Mouse (Mus musculus) MN1 (cell line): Measurements from ENCODE around the gene Jak3.

Experiments
- DNase-seq: peaks from one replicate; pipeline ENCODE4 v3.0.0-alpha.2; 2016; ENCODE audit warnings: low spot score

Jak3 gene

DNA sequence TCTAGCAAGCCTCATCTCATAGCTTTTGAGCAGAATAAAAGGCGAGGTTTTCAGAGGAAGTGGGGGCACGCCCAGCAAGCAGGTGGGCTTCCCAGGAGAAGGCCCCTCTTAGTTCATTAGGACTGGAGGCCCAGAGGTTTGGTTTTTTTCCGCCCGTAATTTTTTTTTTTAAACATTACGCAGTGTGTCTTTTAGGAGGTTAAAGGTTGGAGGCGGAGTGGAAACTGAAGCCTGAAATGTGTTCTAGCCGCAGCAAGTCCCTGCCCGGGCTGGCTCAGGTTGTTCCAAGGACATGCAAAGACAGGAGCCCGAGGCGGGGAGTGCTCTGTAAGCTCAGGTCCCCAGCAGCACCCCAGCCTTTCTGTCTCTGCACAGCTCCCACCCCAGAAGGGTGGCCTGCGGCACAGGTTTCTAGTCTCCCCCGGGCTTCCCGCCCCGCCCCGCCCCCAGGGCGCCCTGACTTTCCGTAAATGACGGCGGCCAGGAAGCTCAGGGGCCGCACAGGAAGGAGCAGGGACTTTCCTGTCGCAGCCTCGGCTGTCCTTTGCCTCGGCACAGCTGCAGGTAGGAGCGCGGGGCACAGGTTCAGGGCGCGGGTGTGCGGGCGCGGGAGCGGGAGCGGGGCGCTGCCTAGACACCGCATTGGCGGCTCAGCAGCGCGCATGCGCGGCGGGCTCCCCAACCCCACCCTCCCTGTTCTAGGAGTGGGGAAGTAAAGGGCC, at the start of gene Jak3:
Jak3 (plus strand) TSS at position 277 of the 722 bp plus-strand sequence.
- DNase-seq, result peak; percentile 59

DNA sequence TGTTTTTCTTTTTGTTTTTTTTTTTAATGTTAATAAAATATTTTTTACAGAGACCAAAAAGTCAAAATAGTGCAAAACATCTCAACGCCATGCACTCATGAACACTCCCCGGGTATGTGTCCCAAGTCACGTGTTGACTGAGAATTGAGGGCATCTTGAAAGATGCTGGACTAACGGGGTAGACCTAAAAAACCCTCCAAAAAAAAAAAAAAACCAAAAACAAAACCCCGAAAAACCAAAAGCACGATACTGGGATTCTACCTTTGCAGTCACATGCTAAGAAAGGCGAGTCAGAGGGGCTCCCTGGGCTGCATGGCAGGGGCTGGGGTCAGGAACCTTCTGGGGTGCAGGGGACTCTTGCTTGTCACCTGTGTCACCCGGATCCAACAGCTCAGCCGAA, 49.3 kb upstream of the Jak3 start:
- DNase-seq, result no peak

DNA sequence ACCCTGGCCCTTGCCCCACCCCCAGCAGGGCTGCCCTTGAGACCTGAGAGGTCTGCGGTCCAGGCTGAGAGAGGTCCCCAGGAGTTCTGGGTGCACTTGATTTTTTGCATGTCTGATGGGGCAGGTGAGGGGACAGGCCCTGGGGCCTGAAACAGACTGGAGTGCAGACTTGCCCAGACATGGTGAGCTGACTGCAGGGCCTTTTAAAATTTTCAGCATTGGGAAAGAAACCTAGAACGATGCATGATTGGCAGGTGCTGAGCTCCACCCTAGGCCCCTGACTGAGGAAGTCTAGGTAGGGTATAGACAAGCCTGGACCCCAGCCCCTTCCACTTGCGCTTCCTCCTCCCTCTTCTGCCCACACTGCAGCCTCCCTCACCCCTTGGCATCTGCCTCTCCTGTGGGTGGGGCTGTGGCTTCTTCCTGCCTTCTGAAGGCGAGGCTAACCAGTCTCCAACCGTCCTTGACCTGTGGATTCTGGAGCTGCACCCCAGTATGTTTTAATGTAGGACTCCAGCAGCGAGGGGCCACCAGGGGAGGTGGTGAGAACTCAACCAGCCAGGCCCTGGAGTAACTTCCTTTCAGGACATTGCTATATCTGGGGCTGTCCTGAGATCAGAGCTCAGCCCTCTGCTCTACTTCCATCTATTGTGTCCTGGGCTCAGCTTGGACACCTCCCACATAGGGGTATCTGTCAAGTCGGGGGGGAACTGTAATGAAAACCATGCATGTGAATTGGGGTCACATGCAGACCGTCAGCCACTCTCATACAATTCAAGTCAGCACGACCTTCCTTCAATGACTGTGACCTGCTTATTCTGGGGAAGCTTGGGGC, 48.6 kb upstream of the Jak3 start:
- DNase-seq, result no peak

DNA sequence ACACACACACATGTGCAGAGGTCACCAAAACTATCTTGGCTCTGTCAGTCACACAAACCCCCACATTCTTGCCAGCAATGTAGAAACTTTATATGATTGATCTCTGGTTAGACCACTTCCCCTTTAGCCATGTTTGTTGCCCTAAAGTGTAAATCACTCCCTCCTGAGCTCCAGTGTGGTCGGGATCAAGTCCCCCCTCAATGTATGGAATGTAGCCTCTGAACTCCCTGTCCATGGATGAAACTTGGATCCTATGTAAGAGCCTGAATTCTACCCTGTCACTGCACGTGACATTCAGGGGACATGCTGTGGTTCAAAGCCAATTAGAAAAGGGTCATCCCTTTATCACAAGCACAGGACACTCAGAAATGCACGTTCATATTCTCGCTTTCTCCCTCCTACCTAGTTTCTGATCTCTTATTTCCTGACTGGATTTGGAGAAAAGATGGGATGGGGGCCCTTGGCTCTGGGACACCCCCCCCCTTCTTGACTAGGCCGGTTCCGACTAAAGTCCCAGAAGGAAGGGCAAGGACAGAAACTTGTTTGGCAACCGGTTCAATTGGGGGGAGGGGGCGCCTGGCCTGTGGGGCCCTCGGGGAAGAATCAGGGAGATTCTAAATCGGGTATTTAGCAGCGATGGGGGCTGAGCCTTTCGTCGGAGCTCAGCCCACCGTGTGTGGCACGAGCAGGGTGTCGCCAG, 47.5 kb upstream of the Jak3 start:
- no peak for DNase-seq

DNA sequence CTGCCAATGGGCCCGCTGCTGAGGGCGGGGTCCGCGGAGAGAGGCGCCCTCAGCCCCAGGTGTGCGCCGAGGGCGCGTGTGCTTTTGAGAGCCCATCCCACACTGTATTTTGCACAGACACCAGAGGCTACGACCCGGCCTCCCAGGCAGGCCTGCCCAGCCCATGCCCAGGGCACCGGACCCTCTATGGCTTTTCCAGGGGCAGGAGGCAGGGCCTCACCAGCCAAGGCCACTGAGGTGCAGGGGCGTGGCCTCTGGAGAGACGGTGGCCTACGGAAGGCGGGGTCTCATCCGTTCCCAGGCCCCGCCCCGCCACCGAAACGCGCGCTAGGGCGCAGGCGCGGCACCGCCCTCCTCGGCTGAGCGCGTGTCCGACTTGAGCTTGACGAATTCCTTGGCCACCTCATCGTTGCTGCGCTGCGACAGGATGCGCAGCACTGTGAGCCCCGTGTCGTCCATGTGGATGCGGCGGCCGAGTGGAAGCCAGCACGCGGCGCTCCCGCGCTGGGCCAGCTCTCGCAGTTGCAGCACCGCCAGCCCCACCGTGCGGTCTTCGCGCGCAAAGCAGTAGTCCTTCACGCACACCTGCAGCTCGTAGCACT, 46.9 kb upstream of the Jak3 start:
- no peak for DNase-seq

DNA sequence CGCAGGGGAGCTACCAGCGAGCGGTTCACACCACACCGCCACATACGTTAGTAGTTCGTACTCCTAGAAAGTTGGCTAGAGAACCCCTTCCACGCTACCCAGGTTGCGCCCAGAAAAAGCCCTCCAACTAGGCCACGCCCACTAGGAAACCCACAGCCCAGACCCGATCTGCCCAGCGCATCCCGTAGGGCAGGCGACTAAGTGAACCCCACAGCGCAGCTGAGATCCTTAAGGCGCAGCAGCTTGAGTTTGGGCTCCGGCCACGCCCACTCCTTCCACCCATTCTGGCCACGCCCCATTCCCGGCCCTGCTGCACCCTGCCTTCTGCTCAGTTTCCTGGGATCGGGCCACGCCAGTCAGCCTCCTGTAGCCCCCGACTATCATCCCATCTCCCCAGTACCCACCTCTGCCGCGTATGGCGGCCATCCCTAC, 46.3 kb upstream of the Jak3 start:
- DNase-seq, result no peak

DNA sequence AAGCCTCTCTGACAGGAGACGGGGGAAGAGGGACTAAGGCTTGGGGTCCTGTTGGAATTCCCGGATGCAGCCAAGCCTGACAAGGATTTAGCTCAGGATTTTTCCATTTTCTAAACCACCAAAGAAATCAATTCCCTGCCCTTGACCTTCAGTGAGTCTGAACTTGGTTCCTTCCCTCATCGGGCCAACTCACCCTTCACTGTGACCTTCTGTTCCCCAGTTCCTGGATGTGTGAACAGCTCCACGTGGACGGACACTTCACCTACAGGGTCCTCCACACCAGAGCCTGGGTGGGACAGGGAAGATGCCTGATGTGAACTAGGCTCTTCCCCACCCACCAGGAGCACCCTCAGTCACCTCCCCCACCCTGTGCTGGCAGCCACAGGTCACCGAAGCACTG, 45.3 kb upstream of the Jak3 start:
- DNase-seq, result no peak

DNA sequence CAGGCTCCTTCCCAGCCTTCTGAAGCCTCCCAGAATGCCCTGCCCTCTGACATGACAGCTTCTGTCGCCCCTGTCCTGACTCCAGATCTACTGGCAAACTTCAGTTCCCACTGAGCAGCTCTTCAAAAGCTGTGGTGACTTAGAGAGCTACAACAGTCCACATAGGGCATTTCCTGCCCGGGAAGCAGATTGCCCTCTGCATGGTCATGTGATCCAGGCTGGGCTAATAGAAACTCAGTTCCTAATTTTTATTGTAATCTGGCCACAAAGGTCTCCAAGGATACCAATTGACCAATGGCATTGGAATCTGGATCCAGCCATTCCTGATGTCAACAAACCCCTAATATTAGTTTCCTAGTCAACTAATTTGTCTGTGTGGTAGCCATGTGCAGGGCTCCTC, 44.2 kb upstream of the Jak3 start:
- no peak for DNase-seq

DNA sequence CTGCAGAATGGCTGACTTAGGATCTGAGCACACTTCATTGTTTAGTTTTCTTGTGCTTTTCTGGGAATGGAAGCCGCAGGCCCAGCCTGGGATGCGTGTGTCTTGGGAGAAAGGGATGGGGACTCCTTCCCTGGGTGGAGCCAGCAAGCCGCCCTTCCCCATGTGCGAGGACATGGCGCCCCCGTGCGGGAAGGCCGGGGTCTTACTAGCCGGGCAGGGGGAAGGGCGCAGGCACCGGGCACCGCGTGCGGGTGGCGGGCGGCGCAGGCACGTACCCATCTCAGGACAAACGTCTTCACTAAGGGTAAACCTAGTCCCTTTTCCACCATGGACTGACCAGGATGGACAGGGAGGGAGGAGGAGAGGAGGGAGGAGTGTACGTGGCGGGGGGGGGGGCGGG, 42.9 kb upstream of the Jak3 start:
- no peak for DNase-seq

DNA sequence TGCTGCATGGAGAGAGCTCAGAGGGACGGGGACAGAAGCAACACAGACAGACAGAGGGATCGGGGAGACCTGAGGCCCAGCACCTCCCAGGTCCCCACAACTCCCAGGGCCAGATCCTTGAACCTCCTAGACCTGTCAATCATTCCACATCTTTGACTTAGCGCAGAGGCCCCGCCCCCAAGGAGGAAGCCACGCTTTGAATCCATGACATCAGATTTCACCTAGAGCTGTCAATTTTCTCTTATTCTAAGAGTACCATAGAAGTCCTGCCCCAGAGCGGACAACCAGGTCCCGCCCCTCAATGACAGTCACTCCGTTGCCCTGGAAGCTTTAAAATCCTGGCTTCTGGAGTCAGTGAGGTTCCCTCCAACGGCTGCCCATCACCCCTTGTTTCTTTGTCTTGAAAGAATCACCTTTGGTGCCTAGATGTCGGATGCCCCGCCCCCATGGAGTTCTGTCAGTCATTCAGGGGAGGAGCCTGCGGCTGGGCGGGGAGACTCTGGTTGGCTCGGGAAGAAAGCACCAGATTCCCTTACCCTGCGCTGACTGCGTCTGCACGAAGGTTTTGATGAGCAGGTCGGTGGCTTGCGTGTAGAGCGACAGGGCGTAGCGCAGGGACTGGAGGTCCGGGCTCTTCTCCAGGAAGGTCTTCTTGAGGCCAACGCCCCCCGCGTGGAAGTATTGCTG, 42.0 kb upstream of the Jak3 start:
- DNase-seq, result no peak

DNA sequence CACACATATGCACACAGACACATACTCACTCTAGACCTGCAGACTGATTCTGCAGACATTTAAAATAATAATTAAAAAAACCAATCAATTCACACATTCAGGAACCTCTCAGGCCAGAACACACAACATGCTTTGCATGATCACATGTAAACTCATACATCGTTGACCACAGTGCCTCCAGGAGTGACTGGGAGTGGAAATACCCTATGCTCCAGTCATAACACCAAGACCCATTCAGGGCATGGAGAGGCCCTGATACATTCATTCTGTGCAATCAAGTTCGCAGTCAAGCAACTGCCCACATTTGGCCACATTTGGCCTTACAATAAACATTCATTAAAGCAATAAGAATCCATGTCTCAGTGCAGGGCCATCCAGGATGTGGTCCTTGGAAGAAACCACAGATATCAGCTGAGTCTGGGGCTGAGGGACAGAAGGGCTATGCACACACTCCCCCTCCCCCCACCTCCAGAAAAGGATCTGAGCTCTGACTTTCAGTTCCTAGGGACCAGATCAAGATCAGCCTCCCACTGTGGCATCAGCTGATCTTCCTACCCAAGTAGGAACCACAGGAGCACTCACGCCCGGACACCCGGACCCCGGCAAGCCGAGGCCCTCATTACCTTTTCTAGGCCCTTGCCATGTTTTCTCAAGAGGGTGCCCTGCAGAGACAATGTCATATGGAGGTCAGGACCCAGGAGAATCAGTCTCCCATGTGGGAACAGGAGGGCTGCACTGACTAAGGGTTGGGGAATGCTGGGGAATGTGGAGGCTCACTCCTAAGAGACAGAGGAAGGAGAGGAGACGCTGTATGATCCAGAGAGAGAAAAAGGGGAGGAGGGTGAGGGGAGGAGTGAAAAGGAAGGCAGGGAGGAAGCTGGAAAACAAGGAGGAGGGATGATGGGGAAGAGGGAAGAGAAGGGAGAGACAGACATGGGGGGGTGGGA, 38.7 kb upstream of the Jak3 start:
- DNase-seq, result no peak

DNA sequence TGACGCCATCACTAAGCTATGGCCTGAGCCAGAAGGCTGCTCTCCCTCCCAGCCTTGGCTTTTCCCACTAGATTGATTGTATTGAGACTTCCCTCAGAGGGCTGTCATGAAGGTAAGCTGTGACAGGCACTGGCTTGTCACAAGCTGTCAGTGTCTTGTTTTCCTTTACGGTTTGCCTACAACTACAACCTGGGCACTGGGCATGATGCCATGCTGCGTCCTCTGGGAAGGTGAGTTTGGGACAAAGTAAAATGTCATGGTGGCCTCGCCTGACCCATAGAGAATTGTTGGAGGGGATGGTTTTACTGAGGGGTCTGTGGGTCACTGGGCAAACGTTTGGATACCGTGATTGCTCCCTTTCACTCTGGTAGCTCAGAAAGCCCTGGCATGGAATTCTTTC, 37.8 kb upstream of the Jak3 start:
- no peak for DNase-seq

DNA sequence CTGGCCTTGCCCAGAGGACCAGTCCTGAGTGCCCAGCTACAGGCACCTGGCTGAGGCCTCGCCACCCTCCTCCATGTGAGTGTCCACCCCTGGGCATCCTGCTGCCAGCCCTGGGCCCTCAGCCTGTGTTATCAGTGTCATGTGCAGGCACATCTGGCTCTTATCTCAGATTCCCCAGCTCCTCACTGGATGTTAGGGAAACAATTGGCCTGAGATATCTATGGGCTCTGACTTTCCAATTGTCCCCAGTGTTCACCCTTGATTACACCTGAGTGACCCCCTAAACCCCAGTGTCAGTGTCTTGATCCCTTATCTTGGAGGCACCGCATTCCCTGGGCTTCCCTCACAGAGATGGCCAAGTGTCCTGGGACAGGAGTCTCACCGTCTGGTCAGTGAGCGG, 36.8 kb upstream of the Jak3 start:
- DNase-seq, result no peak

DNA sequence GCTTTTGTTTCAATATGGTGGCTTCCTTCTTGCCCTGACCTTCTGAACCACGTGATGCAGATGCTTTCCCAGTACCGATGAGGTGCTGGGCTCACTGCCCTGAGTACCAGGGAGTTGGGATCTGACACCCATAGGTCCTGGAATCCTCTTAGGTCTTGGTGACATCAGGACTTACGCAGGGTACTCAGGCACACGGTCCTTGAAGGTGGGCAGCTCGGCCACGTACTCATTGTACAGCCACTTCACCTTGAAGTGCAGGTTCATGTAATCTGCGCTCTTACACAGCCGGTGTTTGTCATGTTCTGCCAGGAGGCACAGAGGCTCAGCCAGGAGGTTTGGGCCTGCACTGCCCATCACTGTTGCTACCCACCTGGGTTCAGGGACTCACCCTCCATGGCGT, 30.6 kb upstream of the Jak3 start:
- DNase-seq, result no peak

DNA sequence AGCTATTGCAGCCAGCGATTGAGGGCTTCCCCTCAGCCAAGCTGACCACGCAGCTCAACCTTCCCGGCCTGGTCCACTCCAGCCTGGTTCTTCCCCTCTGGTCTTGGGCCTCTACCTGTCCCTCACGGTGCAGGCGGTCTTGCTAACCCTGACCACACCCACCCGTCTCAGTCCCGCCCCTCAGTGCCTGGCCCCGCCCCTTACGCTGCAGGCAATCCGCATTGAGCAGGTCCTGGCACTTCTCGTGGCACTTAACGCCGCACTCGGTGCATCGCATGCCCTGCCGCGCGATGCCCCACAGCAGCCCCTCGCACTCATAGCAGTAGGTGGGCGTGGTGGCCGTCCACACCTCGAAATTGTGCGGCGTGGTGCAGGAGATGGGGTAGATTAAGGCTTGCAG, 21.5 kb upstream of the Jak3 start:
- DNase-seq, result no peak

DNA sequence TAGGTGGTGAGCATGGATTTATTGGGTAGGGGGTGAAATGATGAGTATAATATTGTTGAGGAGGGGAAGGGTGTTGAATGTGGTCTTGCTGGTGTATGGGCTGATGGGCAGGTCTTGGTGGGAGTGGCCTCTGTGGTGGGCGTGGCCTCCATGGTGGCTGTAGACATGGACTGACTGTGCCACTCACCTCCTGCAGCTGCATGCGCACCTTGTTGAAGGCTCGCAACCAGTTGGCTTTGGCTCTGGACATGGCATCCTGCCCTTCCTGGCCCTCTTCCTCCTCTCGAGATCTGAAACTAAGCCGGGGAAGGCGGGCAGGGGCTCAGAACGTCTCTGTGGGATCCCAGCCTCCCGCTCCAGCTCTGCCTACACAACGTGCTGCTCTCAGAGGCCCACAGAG, 18.3 kb upstream of the Jak3 start:
- DNase-seq, result no peak

DNA sequence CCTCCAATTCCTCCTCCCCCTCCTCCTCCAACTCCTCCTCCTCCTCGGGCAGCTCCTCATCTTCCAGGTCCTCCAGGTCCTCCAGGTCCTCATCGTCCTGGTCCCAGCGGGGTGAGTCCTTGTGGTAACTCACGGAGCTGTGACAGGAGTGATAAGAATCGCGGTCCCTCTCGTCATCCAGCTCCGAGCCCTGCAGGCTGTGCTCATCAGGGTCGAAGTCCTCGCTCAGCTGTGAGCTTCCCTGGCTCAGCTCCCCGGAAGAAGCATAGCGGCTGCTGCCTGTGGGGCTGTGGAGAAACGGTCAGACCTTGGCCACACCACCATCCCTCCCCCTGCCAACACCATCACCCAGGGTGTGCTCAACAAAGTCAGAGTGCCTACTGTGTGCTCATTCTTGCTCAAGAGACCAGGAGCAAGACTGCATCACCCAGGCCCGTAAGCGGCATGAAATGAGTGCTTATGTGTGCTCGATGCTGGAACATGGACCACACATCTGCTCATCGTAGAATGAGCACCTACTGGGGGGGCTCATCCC, 17.5 kb upstream of the Jak3 start:
- no peak for DNase-seq

DNA sequence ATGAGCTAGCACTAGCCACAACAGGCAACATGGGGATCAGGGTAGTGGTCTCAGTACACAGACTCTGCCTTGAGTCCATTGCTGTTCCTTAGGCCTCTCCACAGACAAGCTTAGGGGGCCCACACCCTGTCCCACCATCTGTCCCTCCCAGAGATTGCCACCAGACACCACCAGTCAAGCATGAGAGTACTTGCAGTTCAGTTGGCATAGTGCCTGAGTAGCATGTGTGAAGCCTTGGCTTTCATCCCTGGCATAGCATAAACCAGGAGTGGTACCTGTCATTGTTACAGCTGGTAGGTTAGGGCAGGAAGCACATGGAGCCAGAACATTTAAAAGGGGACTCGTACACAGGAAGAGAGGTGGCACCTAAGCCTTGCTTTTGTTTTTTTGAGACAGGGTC, 16.3 kb upstream of the Jak3 start:
- peak; percentile 61 for DNase-seq

DNA sequence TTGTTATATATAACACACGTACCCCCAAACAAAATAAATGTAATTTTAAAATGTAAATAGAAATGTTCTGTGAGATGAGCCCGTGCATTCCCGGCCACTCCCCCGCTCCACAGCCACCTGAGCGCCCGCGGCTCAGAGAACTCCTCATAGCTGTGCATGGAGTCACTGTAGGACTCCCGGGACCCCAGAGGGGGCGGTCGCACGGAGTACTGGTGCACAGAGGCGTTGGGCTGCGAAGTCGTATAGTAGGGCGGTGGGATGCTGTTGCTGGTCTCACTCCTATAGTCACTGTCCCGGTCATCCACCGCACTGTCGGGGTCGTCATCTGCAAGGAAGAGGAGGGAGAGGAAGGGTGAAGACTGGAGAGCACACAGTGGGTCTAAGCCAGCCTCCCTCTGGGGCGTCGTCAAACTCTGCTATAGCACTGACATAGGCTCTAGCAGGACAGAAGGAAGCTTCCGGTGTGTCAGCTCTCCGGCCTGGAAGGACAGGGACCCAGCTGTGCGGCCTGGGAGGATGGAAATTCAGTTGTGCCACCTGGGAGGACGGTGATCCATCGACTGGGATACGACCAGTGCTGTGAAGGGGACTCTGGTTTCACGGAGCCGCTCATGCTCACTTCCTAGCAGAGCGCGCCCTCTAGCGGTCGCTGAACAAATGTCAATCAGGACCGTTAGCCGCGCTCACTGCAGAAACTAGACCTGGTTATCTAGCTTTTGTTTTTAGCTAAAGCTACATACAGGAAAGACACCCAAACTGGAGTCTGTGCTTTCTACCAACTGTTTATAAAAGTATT, 15.6 kb upstream of the Jak3 start:
- peak; percentile 91 for DNase-seq
